Mouse (Mus musculus): ENCODE data around the gene Tec. TPM values are rescaled to one million over a fixed set of nuclear protein-coding genes. Genes with fewer than 3 reads are reported as not detected.

Tec gene
- polyA plus RNA-seq (2021; fragmentation: Nextera tagmentation) = 1.1 and 1.3 TPM in 2 replicates
- long read RNA-seq, experiment 1, partial matches to known transcripts = 1 of 4 reads
- long read RNA-seq, experiment 1, other reads (novel, unspliced or antisense) = 0 of 4 reads
- long read RNA-seq, experiment 2, partial matches to known transcripts = 0 of 7 reads
- long read RNA-seq, experiment 2, other reads (novel, unspliced or antisense) = 2 of 7 reads

GRCm38 (mm10) chr5:72868091-72868875 lies at the start of gene Tec:
Gene Tec (minus strand): TSS chr5:72868483.

GRCm38 (mm10) chr5:72913648-72914557 lies 45.6 kb upstream of the Tec start, which contains the start of gene Slain2:
Gene Slain2 (plus strand): TSS chr5:72914304.

DNA sequence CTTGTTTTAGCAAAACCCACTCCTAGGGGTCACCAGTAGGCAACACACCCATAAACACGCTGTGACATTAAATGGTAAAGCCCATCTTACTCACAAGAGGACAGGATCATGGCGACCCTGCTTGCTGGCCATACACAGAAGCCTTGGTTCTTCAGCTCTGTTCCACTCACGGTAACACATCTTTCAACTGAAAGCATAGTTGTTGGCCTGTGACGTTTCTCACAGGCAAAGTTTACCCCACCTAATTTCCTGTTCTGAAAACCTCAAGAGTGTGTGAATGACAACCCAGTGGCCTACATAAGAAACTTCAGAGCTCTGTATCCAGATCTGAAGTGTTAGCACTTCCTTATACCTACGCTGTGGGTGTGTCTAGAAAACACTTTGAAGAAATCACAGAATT lies 115.7 kb downstream of the Tec start, which contains the start of gene Txk:
Gene Txk, minus strand, starts transcription at position 193 of the 400 bp plus-strand sequence.

Other genes with a start within 250 kb of the Tec start
- gene Cnga1, start 224.2 kb downstream of the Tec start, polyA plus RNA-seq (2021; fragmentation: Nextera tagmentation) = not detected in 2 replicates
- not detected in 2 replicates for gene Nipal1, start 220.7 kb downstream of the Tec start, polyA plus RNA-seq (2021; fragmentation: Nextera tagmentation)
- gene Txk, start 115.7 kb downstream of the Tec start, polyA plus RNA-seq (2021; fragmentation: Nextera tagmentation) = not detected in 2 replicates
- 3.0 and 3.3 TPM in 2 replicates for gene Slain2, start 45.8 kb upstream of the Tec start, polyA plus RNA-seq (2021; fragmentation: Nextera tagmentation)
- gene Gm10135, start 106.2 kb upstream of the Tec start, polyA plus RNA-seq (2021; fragmentation: Nextera tagmentation) = not detected in 2 replicates
- gene Slc10a4, start 138.4 kb upstream of the Tec start, polyA plus RNA-seq (2021; fragmentation: Nextera tagmentation) = 1.8 and 2.3 TPM in 2 replicates